Mouse (Mus musculus) forebrain, embryonic 10.5 days (tissue): ENCODE results near the gene Crybb2. TPM values are rescaled to one million over a fixed set of nuclear protein-coding genes. Genes with fewer than 3 reads are reported as not detected.
A peak's percentile ranks its signal among the peaks of the same experiment; 100 is the strongest.
"Not testable (repeated sequence)": the region's sequence is repeated elsewhere in the genome, so short reads cannot be mapped to it uniquely, and the experiment has no call there.

ENCODE experiments used
- DNase-seq: peaks from one replicate; pipeline ENCODE4 v3.0.0-alpha.2; 2017; ENCODE audit warnings: low spot score; ENCODE audit errors: extremely low spot score
- H3K27ac ChIP-seq: fragments of 300-500 bp; sonication (generic); 2 replicates; pipeline ENCODE4 v1.5.1; 2016; ENCODE audit warnings: mild to moderate bottlenecking
- H3K27me3 ChIP-seq: fragments of 300-500 bp; sonication (generic); 2 replicates; pipeline ENCODE4 v1.6.1; 2016; ENCODE audit warnings: mild to moderate bottlenecking; ENCODE audit not compliant: poor library complexity, severe bottlenecking
- H3K36me3 ChIP-seq: fragments of 300-500 bp; sonication (generic); replicated peaks from 2 replicates; pipeline ENCODE4 v1.6.1; 2016; ENCODE audit warnings: mild to moderate bottlenecking, moderate library complexity
- H3K4me1 ChIP-seq: fragments of 300-500 bp; sonication (generic); 2 replicates; pipeline ENCODE4 v1.6.1; 2016
- H3K4me3 ChIP-seq: fragments of 300-500 bp; sonication (generic); 2 replicates; pipeline ENCODE4 v1.5.1; 2016; ENCODE audit warnings: mild to moderate bottlenecking, moderate library complexity
- H3K9me3 ChIP-seq: fragments of 300-500 bp; sonication (generic); 2 replicates; pipeline ENCODE4 v1.6.1; 2016; ENCODE audit warnings: mild to moderate bottlenecking, moderate library complexity
- WGBS: fragments of 180-500 bp; shearing (Covaris S2); methylation state at CpG from one replicate; pipeline ENCODE4 v1.1.7; 2016; 5-methylcytosine and 5-hydroxymethylcytosine counted together
- polyA plus RNA-seq: library from polyadenylated mRNA; unstranded; fragments of >200 nt; fragmentation: Nextera tagmentation; extraction: Ambion mirVana; gene quantifications from 2 replicates; pipeline ENCODE4 v1.2.1, GENCODE M21; 2016

Gene Crybb2
- not detected in 2 replicates for polyA plus RNA-seq

DNA sequence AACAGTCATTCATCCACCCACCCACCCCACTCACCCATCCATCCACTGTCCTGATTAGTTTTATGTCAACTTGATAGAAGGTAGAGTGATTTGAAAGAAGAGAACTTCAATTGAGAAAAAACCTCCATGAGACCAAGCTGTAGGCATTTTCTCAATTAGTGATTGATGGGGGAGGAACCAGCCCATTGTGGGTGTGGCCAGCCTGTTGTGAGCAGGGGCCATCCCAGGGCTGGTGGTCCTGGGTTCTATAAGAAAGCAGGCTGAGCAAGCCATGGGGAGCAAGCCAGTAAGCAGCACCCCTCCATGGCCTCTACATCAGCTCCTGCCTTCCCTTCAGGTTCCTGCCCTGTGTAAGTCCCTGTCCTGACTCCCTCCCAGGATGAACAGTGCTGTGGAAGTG is at the start of gene Crybb2:
Gene Crybb2 (minus strand): TSS at position 101 of the 400 bp plus-strand sequence.
- Histone ChIP-seq H3K4me1 (peaks cover 8% of the 10 kb centered on the region), H3K36me3 (no peaks in the 10 kb centered on the region), H3K27ac (no peak within 1 kb of the TSS), H3K27me3 (no peaks in the 10 kb centered on the region), H3K9me3 (no peaks in the 10 kb centered on the region), H3K4me3 (no peak within 1 kb of the TSS)
- no peak for DNase-seq

DNA sequence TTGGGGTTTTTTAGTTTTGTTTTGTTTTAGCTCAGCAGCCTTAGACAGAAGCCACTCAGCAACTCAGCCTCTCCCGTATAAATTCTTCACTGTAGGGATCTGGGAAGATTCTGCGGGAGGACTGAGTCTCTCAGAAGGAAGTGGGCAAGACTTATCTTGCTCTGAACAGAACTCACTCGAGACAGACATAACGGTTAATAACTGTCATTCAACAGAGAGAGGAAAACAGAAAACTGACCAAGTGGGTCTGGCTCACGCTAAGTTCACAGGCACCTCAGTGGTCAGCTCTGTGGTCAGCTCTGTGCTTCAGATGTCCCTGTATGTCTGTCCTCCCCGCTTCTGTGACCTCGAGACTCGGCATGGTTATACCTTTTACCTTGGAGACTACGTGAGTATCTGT is 49.4 kb upstream of the Crybb2 start:
- no peaks in the 10 kb centered on the region for H3K9me3 ChIP-seq
- WGBS, result 78% methylated on average over 9 of the region's 9 CpGs
- H3K27me3 ChIP-seq, result no peaks in the 10 kb centered on the region
- peaks cover 78% of the 10 kb centered on the region for H3K4me1 ChIP-seq
- no peak overlapping the region for H3K4me3 ChIP-seq
- DNase-seq, result no peak
- peak overlapping the region; percentile 63; the same call in 1 of the 2 replicates for H3K27ac ChIP-seq
- H3K36me3 ChIP-seq, result no peaks in the 10 kb centered on the region

DNA sequence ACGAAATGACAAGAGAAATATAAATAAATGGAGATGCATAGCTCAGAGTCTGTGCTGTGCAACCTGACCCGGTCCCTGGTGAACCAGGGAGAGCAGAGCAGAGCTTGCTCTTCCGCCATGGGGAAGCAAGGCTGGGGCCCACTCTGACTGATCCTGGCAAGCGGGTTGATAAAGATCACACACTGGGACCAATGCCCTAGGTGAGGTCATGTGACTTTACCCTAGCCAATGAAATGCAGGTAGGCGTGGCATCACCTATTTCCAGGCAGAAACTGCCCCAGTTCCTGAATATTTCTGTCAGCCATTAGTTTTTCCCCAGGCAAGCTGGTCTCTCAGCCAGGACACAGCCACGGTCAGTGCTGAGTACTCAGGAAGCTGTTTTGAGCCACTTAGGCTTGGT is 48.8 kb upstream of the Crybb2 start:
- H3K9me3 ChIP-seq, result no peaks in the 10 kb centered on the region
- WGBS, result 53% methylated on average over 6 of the region's 6 CpGs
- H3K36me3 ChIP-seq, result no peaks in the 10 kb centered on the region
- no peak for DNase-seq
- H3K4me1 ChIP-seq, result peaks cover 78% of the 10 kb centered on the region
- no peaks in the 10 kb centered on the region for H3K27me3 ChIP-seq
- no peak overlapping the region for H3K4me3 ChIP-seq
- peak overlapping the region; percentile 35; the same call in 1 of the 2 replicates for H3K27ac ChIP-seq

DNA sequence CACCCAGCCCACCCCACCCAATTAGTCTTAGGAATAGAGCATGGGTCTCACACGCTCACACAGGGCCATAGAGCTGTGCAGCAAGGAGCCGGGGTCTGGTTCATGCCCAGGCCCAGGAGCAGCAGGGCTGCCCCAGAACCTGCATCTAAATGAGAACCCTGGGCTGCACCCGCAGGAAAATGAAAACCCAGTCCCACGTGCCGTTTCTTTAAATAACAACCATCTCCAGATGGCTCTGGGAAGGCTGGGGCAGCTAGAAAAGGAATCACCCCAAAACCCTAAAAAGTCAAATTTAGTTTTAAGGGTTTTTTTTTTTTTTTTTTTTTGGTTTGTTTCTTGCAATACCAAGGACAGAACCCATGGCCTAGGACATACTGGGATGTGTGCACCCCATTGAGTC is 47.4 kb upstream of the Crybb2 start:
- H3K36me3 ChIP-seq, result no peaks in the 10 kb centered on the region

DNA sequence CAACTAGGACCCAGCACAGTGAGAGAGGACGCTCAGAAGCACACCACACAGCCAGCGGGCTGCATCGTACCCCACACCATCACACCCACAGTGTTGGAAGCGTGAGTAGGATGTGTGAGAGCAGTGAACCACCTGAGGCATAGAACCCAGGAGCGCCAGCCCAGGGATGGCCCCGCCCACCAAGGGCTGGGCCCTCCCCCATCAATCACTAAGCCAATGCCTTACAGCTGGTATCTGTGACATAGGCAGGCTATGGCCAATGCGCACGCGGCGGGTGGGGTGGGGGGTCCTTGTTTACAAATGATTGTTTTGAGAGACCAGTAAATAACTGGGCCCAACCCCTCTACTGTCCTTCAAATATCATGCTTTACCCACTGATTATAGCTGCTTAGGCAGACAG is 46.0 kb upstream of the Crybb2 start:
- no peaks in the 10 kb centered on the region for H3K36me3 ChIP-seq
- no peaks in the 10 kb centered on the region for H3K9me3 ChIP-seq
- peaks cover 76% of the 10 kb centered on the region for H3K4me1 ChIP-seq
- H3K27me3 ChIP-seq, result no peaks in the 10 kb centered on the region
- no peak for DNase-seq
- H3K4me3 ChIP-seq, result no peak overlapping the region
- WGBS, result 66% methylated on average over 10 of the region's 10 CpGs
- no peak overlapping the region for H3K27ac ChIP-seq

More for the DNA sequence above, 47.4 kb upstream of the Crybb2 start:
- H3K4me1 ChIP-seq, result peaks cover 82% of the 10 kb centered on the region
- H3K9me3 ChIP-seq, result no peaks in the 10 kb centered on the region
- no peak overlapping the region for H3K4me3 ChIP-seq
- 90% methylated on average over 5 of the region's 5 CpGs for WGBS
- DNase-seq, result no peak
- H3K27me3 ChIP-seq, result no peaks in the 10 kb centered on the region
- H3K27ac ChIP-seq, result peak overlapping the region; percentile 30; the same call in 1 of the 2 replicates

DNA sequence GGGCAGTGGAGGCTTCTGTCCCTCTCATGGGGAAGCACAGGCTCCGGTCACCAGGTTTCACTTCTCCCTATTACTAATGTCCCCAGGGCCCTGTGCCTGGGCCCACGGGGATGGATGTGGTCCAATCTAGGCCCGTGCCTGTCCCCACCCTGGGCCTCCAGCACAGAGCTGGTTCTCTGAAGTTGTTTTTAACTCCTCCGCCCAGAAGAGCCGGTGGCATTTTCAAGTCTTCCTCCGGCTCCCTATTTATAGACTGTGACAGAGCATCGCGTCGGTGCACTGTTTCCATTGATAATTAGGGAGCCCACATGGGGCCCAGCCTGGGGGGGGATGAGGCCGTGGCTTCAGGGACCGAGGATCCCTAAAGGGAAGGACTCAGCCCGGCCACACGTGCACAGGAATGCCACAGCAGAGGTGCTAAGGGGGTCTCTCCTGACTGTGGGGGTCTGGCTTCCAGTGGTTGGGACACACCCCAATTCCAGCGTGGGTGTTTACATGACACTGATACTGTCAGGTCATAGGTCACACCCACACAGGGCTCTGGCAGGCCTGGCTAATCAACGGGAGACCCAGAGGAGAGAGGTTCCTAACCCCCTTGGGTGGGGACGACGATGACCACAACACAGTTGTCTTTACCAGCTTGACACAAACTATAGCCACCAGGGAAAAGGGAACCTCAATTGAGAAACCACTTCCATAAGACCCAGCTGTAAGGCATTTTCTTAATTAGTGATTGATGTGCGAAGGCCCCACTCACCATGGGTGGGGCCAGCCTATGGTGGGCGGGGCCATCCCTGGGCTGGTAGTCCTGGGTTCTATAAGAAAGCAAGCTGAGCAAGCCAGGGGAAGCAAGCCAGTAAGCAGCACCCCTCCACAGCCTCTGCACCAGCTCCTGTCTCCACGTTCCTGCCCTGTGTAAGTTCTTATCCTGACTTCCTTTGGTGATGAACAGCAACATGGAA is 44.6 kb upstream of the Crybb2 start:
- no peak overlapping the region for H3K4me3 ChIP-seq
- peaks cover 67% of the 10 kb centered on the region for H3K4me1 ChIP-seq
- H3K27me3 ChIP-seq, result no peaks in the 10 kb centered on the region
- H3K9me3 ChIP-seq, result no peaks in the 10 kb centered on the region
- H3K36me3 ChIP-seq, result no peaks in the 10 kb centered on the region
- 65% methylated on average over 20 of the region's 20 CpGs for WGBS
- DNase-seq, result no peak
- peak overlapping the region; percentile 13 for H3K27ac ChIP-seq

DNA sequence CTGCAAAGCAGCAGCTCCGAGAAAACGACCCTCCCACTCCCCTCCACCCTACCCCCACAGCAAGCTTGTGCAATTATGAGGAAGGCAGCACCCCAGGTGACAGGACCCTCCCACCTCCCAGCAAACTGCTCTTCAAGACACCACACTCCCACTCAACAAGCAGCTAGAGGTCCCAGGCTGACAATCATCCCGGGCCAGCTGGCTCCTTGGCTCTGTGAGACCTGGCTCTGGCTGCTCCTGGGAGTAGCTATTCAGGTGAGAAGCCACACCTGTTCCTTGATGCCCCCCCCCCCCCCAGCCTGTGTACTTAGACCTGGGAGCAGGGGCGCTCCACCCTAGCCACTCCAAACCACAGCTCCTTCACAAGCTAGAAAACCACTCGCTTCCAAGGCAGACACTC is 43.2 kb upstream of the Crybb2 start:
- H3K9me3 ChIP-seq, result no peaks in the 10 kb centered on the region
- no peak for DNase-seq
- peaks cover 55% of the 10 kb centered on the region for H3K4me1 ChIP-seq
- 61% methylated on average over 5 of the region's 5 CpGs for WGBS
- no peaks in the 10 kb centered on the region for H3K27me3 ChIP-seq
- no peaks in the 10 kb centered on the region for H3K36me3 ChIP-seq
- H3K4me3 ChIP-seq, result no peak overlapping the region
- no peak overlapping the region; the same call in 1 of the 2 replicates for H3K27ac ChIP-seq

DNA sequence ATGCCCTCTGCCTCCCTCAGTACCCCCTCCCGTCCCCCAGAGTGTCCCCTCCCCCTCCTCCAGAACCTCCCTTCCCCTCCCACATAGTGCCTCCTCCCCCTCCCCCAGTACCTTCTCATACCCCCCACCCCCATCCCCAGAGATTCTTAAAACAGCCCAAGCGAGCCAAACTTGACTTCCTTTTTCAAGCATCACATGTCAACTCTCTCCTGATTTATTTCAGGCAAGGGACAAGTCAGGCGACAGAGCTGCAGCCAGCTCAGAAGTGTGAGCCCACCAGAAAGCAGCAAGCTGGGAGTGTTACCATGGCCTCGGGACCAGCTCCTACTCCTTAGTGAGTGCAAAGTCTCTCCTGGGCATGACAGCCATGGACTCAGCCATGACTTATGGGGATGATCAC is 41.4 kb upstream of the Crybb2 start:
- Histone ChIP-seq H3K27ac (peak overlapping the region; percentile 82), H3K4me1 (peaks cover 49% of the 10 kb centered on the region), H3K4me3 (no peak overlapping the region), H3K27me3 (no peaks in the 10 kb centered on the region), H3K36me3 (no peaks in the 10 kb centered on the region), H3K9me3 (no peaks in the 10 kb centered on the region)
- no peak for DNase-seq
- WGBS, result 40% methylated on average over 4 of the region's 4 CpGs

DNA sequence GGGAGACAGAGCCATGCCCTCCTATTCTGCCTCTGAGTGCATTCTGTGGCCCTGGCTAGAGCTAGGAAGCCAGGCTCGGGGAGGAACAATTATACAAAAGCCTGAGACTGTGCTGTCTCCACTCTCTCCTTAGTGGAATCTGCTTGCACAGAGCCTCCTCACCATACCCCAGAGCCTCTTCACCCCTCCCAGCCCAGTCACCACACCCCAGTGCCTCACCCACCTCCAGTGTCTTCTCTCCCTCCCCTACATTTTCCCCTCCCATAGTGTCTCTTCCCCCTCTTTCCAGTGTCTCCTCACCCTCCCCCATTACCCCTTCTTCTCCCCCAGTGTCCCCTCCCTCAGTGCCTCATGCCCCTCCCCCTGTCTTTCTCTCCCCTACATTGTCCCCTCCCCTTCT is 41.0 kb upstream of the Crybb2 start:
- Histone ChIP-seq H3K36me3 (no peaks in the 10 kb centered on the region), H3K9me3 (no peaks in the 10 kb centered on the region), H3K27ac (peak overlapping the region; percentile 82), H3K27me3 (no peaks in the 10 kb centered on the region), H3K4me1 (peaks cover 46% of the 10 kb centered on the region), H3K4me3 (no peak overlapping the region)
- 0% methylated on average over 1 of the region's 1 CpGs for WGBS
- DNase-seq, result no peak

DNA sequence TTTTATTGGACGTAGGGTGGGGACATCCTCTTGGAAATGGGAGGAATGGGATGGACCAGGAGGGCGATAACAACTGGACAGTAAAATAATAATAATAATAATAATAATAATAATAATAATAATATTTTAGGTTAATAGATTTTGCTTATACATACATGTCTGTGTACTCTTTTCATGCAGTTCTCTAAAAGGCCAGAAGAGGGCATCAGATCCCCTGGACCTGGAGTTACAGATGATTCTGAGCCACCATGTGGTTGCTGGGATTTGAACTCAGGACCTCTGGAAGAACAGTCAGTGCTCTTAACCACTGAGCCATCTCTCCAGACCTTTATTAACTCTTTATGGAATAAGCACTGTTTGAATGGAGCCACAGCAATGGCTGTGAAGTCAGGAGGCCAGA is 39.7 kb upstream of the Crybb2 start:
- not testable (repeated sequence) for H3K27me3 ChIP-seq, H3K36me3 ChIP-seq, H3K4me3 ChIP-seq, H3K27ac ChIP-seq, H3K9me3 ChIP-seq, DNase-seq
- H3K4me1 ChIP-seq, result peaks cover 33% of the 10 kb centered on the region
- 91% methylated on average over 2 of the region's 2 CpGs for WGBS

DNA sequence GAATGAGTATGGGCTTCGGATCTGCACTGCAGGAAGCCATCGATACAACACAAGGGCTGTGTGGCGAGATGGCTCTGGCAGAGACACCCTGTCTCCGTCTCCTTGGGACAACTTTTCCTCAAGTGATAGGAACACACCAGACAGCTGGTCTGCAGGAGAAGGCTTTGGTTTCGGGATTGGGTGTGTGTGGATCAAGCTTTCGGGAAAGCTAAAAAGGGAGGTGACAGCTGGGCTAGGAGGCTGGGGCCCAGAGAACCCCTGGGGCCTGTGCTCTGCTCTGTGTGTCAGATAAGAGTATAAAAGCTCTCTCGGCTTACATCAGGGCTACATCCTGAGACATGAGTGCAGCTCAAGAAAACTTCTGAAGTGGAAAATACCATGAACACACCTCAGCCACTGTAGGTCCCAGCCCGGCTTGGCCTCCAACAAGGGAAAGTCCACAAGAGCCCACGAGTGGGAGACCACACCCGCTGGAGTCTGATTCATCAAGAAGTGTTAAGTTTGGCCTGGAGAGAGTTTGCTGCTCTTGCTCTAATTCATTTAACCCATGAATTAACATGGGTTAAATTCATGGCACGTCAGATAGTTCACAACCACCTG is 38.3 kb upstream of the Crybb2 start:
- WGBS, result 84% methylated on average over 11 of the region's 11 CpGs
- Histone ChIP-seq H3K4me1 (peaks cover 22% of the 10 kb centered on the region), H3K9me3 (no peaks in the 10 kb centered on the region), H3K27ac (no peak overlapping the region), H3K4me3 (no peak overlapping the region), H3K36me3 (no peaks in the 10 kb centered on the region), H3K27me3 (no peaks in the 10 kb centered on the region)
- DNase-seq, result no peak

DNA sequence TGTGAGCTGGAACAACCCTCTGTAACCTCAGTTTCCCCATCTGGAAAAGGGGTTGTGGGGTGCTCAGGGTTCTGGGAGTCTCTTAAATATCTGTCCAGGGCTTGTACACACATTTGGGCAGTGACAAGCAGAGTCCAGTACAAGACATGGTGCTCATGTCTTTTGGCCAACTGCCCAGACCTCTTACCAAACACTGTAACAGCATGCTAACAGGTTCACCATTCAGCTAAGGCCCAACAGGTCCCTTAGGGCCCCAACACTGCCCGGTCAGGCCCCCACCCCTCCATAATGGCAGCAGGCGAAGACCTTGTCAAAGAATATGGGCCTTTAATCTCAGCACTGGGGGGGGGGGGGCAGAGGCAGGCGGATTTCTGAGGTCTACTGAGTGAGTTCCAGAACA is 37.8 kb upstream of the Crybb2 start:
- Histone ChIP-seq H3K27ac (no peak overlapping the region), H3K4me3 (no peak overlapping the region), H3K4me1 (peaks cover 21% of the 10 kb centered on the region), H3K36me3 (no peaks in the 10 kb centered on the region), H3K27me3 (no peaks in the 10 kb centered on the region), H3K9me3 (no peaks in the 10 kb centered on the region)
- 70% methylated on average over 3 of the region's 3 CpGs for WGBS
- DNase-seq, result no peak

DNA sequence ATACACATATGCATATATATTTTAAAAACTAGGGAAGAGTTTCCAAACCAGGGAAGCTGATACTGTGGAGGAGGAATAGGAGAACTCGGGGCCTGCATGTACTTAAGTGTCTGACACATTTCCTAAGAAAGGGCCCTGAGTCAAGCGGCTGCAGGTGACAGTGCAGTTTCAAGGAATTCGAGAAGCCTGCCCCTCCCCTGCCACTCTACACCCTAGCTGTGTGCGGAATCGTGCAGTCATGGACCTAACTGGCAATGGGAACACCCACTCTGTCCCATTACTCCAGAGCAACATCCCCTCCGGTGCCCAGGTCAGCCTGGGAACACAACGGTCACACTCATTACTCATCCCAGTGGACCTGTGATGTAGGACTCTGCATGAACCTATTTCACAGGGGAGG is 36.7 kb upstream of the Crybb2 start:
- Histone ChIP-seq H3K4me3 (no peak overlapping the region), H3K9me3 (no peaks in the 10 kb centered on the region), H3K36me3 (no peaks in the 10 kb centered on the region), H3K4me1 (peaks cover 24% of the 10 kb centered on the region), H3K27ac (0 out of 2 replicates have a peak overlapping the region, but pooled peaks have one; percentile 8), H3K27me3 (no peaks in the 10 kb centered on the region)
- DNase-seq, result no peak
- WGBS, result 80% methylated on average over 7 of the region's 7 CpGs
